Mouse (Mus musculus): Measurements from ENCODE around the gene Rb1. TPM values are rescaled to one million over a fixed set of nuclear protein-coding genes. Genes with fewer than 3 reads are reported as not detected.

Rb1 gene
- polyA plus RNA-seq, 1 experiment from 2014 or later = 16.0 TPM

DNA sequence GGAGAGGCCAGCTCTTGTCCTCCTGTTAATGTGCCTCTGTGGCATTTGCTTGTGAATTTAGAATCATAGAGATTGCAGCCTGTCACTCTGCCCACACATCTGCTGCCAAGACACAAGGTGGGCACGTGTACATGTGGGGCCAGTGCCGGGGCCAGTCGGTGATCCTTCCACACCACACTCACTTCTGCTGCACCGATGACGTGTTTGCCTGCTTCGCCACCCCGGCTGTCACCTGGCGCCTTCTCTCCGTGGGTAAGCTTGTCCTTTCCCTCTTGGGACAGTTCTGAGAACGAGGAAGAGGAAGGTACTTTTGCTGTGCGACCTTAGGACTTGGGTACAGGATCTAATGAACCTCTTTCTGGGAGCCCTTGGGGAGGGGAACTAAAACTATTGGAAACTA, 152.0 kb downstream of the Rb1 start:
- peaks cover 30% of the 10 kb centered on the region for H3K36me3 ChIP-seq (ENCODE audit: control insufficient read depth, insufficient read depth)
- H3K9ac ChIP-seq (ENCODE audit: low read length) = no peak overlapping the region
- H3K9me3 ChIP-seq (replicated peaks; ENCODE audit: control insufficient read depth, low read length) = no peaks in the 10 kb centered on the region
- peaks cover 21% of the 10 kb centered on the region for H3K4me1 ChIP-seq (ENCODE audit: control insufficient read depth, insufficient read depth, low read length)
- H3K27me3 ChIP-seq (ENCODE audit: control insufficient read depth, insufficient read depth, low read length) = no peaks in the 10 kb centered on the region
- H3K27ac ChIP-seq (ENCODE audit: low read length) = no peak overlapping the region
- WGBS = 68% methylated on average over 11 of the region's 11 CpGs
- no peak overlapping the region for H3K4me3 ChIP-seq (ENCODE audit: low read length)
- no peak for ATAC-seq (replicated peaks; ENCODE audit: extremely low read depth, insufficient read depth, low FRiP score)
- H3K4me2 ChIP-seq (ENCODE audit: low read depth, low read length) = no peak overlapping the region

DNA sequence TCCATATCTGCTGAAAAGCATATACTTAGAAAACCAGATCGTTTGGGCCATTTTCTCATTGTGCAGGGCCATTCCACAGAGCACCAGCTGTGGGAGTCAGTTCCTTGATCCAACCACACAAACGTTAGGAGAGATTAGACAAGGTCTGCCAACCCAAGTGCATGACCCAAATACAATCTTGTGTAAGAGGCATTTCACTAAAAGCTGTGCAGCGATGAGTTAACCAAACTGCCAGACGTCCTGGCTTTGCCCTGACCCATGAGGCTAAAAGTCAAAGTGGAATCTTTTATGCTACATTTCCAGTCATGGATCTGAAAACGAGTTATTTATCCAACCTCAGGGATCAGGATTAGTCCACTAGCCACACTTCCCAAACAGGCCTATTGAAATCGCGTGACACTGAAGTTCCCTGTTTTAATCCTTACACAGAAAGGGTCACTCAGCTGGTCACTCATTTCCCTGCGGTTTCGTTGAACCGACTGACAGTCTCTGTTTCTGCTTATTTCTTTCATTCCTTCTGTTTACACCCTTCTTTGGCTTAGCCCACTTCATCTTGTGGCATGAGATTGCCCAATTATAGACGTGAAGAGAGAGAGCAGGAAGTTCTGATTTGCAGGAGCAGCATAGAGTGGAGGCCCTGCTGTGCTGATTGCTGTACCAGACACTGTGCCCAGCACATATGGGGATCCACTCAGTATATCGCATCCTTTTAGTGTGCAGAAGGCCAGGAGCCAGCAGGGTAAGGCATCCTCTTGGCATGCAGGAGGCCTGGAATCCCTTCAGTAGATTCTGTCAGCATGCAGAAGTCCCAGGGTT, 153.2 kb downstream of the Rb1 start:
- no peaks in the 10 kb centered on the region for H3K9me3 ChIP-seq (replicated peaks; ENCODE audit: control insufficient read depth, low read length)
- H3K4me1 ChIP-seq (ENCODE audit: control insufficient read depth, insufficient read depth, low read length) = peaks cover 21% of the 10 kb centered on the region
- no peak overlapping the region for H3K4me3 ChIP-seq (ENCODE audit: low read length)
- H3K9ac ChIP-seq (ENCODE audit: low read length) = no peak overlapping the region
- H3K27ac ChIP-seq (ENCODE audit: low read length) = no peak overlapping the region
- no peaks in the 10 kb centered on the region for H3K27me3 ChIP-seq (ENCODE audit: control insufficient read depth, insufficient read depth, low read length)
- no peak for ATAC-seq (replicated peaks; ENCODE audit: extremely low read depth, insufficient read depth, low FRiP score)
- 78% methylated on average over 12 of the region's 12 CpGs for WGBS
- H3K4me2 ChIP-seq (ENCODE audit: low read depth, low read length) = no peak overlapping the region
- peaks cover 29% of the 10 kb centered on the region for H3K36me3 ChIP-seq (ENCODE audit: control insufficient read depth, insufficient read depth)

GRCm38 (mm10) chr14:73169926-73170844, 155.4 kb downstream of the Rb1 start:
- no peaks in the 10 kb centered on the region for H3K27me3 ChIP-seq (ENCODE audit: control insufficient read depth, insufficient read depth, low read length)
- no peak overlapping the region for H3K4me3 ChIP-seq (ENCODE audit: low read length)
- H3K27ac ChIP-seq (ENCODE audit: low read length) = no peak overlapping the region
- H3K9me3 ChIP-seq (replicated peaks; ENCODE audit: control insufficient read depth, low read length) = no peaks in the 10 kb centered on the region
- H3K4me2 ChIP-seq (ENCODE audit: low read depth, low read length) = no peak overlapping the region
- H3K4me1 ChIP-seq (ENCODE audit: control insufficient read depth, insufficient read depth, low read length) = peaks cover 15% of the 10 kb centered on the region
- 91% methylated on average over 13 of the region's 13 CpGs for WGBS
- H3K9ac ChIP-seq (ENCODE audit: low read length) = no peak overlapping the region
- H3K36me3 ChIP-seq (ENCODE audit: control insufficient read depth, insufficient read depth) = peaks cover 30% of the 10 kb centered on the region
- no peak for ATAC-seq (replicated peaks; ENCODE audit: extremely low read depth, insufficient read depth, low FRiP score)

DNA sequence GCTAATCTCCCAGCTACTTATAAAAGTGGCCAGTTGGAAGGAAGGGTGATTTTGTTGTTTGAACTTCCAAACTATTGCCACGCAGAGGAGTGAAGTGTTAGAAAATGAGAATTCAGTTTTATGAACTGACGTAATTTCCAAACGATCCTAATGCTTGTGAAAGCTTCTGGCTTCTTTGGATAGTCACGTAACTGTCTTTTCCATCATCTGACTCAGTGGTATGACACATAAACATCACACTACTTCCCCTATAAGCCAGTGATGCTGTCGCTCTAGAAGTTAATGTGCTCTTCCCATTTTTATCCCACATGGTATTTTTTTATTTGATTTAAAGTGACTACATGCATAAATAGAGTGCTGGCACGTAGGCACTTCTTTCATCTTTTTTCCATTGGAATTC, 157.0 kb downstream of the Rb1 start:
- H3K9me3 ChIP-seq (replicated peaks; ENCODE audit: control insufficient read depth, low read length) = no peaks in the 10 kb centered on the region
- no peak for ATAC-seq (replicated peaks; ENCODE audit: extremely low read depth, insufficient read depth, low FRiP score)
- H3K36me3 ChIP-seq (ENCODE audit: control insufficient read depth, insufficient read depth) = peaks cover 41% of the 10 kb centered on the region
- 91% methylated on average over 6 of the region's 6 CpGs for WGBS
- no peak overlapping the region for H3K4me3 ChIP-seq (ENCODE audit: low read length)
- no peak overlapping the region for H3K27ac ChIP-seq (ENCODE audit: low read length)
- H3K27me3 ChIP-seq (ENCODE audit: control insufficient read depth, insufficient read depth, low read length) = no peaks in the 10 kb centered on the region
- H3K4me2 ChIP-seq (ENCODE audit: low read depth, low read length) = no peak overlapping the region
- peaks cover 2% of the 10 kb centered on the region; the same call in 1 of the 2 replicates for H3K4me1 ChIP-seq (ENCODE audit: control insufficient read depth, insufficient read depth, low read length)
- H3K9ac ChIP-seq (ENCODE audit: low read length) = no peak overlapping the region

GRCm38 (mm10) chr14:73165136-73165535, 160.5 kb downstream of the Rb1 start:
- Histone ChIP-seq H3K4me2 (ENCODE audit: low read depth, low read length) (no peak overlapping the region), H3K36me3 (ENCODE audit: control insufficient read depth, insufficient read depth) (peaks cover 46% of the 10 kb centered on the region), H3K27me3 (ENCODE audit: control insufficient read depth, insufficient read depth, low read length) (no peaks in the 10 kb centered on the region), H3K4me3 (ENCODE audit: low read length) (no peak overlapping the region), H3K27ac (ENCODE audit: low read length) (no peak overlapping the region), H3K4me1 (ENCODE audit: control insufficient read depth, insufficient read depth, low read length) (no peaks in the 10 kb centered on the region), H3K9ac (ENCODE audit: low read length) (no peak overlapping the region), H3K9me3 (replicated peaks; ENCODE audit: control insufficient read depth, low read length) (no peaks in the 10 kb centered on the region)
- no peak for ATAC-seq (replicated peaks; ENCODE audit: extremely low read depth, insufficient read depth, low FRiP score)
- WGBS = 89% methylated on average over 6 of the region's 6 CpGs

DNA sequence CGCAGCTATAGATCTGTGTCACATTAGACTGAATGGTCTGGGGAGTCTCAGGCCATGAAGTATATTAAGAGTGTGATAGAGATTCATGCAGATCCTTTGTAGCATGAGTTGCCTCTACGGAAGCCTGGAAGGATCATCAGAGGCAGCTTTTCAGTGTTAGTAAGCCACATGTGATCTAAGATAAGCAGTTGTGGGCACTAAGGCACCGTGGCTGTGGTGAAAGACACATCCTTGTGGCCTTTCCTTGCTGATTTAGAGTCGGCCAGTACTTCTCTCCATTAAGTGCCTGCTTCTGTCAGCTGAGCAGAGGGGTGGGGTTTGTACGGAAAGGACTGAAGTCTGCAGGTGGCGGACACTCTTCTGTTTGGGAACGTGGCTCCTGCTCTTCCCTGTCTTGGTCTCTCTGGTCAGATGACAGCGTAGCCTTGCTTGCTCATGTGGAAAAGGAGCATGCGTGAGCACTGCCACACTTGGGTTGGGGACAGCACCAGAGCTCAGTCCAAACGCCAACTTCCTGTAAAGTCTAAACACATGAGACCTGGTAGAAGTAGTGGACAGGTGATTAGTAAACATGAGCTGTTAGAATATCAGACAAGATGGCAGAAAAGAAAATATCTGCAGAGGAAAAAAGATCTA, 162.1 kb downstream of the Rb1 start:
- no peaks in the 10 kb centered on the region for H3K4me1 ChIP-seq (ENCODE audit: control insufficient read depth, insufficient read depth, low read length)
- H3K27ac ChIP-seq (ENCODE audit: low read length) = no peak overlapping the region
- ATAC-seq (replicated peaks; ENCODE audit: extremely low read depth, insufficient read depth, low FRiP score) = no peak
- WGBS = 84% methylated on average over 10 of the region's 10 CpGs
- H3K4me2 ChIP-seq (ENCODE audit: low read depth, low read length) = no peak overlapping the region
- no peaks in the 10 kb centered on the region for H3K9me3 ChIP-seq (replicated peaks; ENCODE audit: control insufficient read depth, low read length)
- no peaks in the 10 kb centered on the region for H3K27me3 ChIP-seq (ENCODE audit: control insufficient read depth, insufficient read depth, low read length)
- no peak overlapping the region for H3K4me3 ChIP-seq (ENCODE audit: low read length)
- H3K9ac ChIP-seq (ENCODE audit: low read length) = no peak overlapping the region
- peaks cover 42% of the 10 kb centered on the region for H3K36me3 ChIP-seq (ENCODE audit: control insufficient read depth, insufficient read depth)

DNA sequence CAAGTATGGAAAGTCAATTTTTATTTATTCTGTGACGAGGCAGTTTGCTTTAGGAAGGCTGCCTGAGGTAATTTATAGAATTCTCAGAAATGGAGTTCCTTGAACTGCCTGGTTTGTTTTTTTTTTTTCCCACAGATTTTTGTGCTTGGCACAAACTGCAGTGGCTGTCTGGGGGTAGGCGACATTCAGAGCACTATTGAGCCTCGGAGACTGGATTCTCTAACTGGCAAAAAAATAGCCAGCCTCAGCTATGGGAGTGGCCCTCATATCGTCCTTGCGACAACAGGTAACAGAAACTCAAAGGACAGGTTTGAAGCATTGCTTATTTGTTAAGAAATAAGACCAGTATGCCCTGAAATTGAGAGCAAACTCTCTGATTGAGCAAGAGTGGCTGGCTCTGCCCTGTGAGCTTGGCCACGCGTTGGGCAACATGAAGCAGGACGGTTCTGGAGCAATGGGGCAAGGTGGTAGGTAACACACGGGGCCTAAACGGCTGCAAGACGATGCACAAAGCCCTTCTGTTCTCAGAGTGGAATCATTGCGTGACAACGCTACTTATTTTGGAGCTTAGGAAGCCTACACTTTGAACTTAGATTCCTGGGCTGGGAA, 163.3 kb downstream of the Rb1 start:
- no peak overlapping the region for H3K4me3 ChIP-seq (ENCODE audit: low read length)
- ATAC-seq (replicated peaks; ENCODE audit: extremely low read depth, insufficient read depth, low FRiP score) = no peak
- no peak overlapping the region for H3K9ac ChIP-seq (ENCODE audit: low read length)

GRCm38 (mm10) chr14:73161303-73161702, 164.3 kb downstream of the Rb1 start:
- 95% methylated on average over 4 of the region's 5 CpGs for WGBS
- H3K4me1 ChIP-seq (ENCODE audit: control insufficient read depth, insufficient read depth, low read length) = no peaks in the 10 kb centered on the region
- no peak for ATAC-seq (replicated peaks; ENCODE audit: extremely low read depth, insufficient read depth, low FRiP score)
- H3K4me2 ChIP-seq (ENCODE audit: low read depth, low read length) = no peak overlapping the region
- H3K9me3 ChIP-seq (replicated peaks; ENCODE audit: control insufficient read depth, low read length) = no peaks in the 10 kb centered on the region
- peaks cover 34% of the 10 kb centered on the region for H3K36me3 ChIP-seq (ENCODE audit: control insufficient read depth, insufficient read depth)
- H3K27ac ChIP-seq (ENCODE audit: low read length) = no peak overlapping the region
- H3K4me3 ChIP-seq (ENCODE audit: low read length) = no peak overlapping the region
- no peak overlapping the region for H3K9ac ChIP-seq (ENCODE audit: low read length)
- no peaks in the 10 kb centered on the region for H3K27me3 ChIP-seq (ENCODE audit: control insufficient read depth, insufficient read depth, low read length)

More for the DNA sequence above, 163.3 kb downstream of the Rb1 start:
- Histone ChIP-seq H3K4me2 (ENCODE audit: low read depth, low read length) (no peak overlapping the region), H3K9me3 (replicated peaks; ENCODE audit: control insufficient read depth, low read length) (no peaks in the 10 kb centered on the region), H3K27ac (ENCODE audit: low read length) (no peak overlapping the region), H3K4me1 (ENCODE audit: control insufficient read depth, insufficient read depth, low read length) (no peaks in the 10 kb centered on the region), H3K36me3 (ENCODE audit: control insufficient read depth, insufficient read depth) (peaks cover 36% of the 10 kb centered on the region), H3K27me3 (ENCODE audit: control insufficient read depth, insufficient read depth, low read length) (no peaks in the 10 kb centered on the region)
- 85% methylated on average over 13 of the region's 13 CpGs for WGBS
